Mouse (Mus musculus): ENCODE results near the gene Slc12a3. TPM values are rescaled to one million over a fixed set of nuclear protein-coding genes. Genes with fewer than 3 reads are reported as not detected.

Slc12a3 gene
- total RNA-seq, 2 experiments from 2014 or later: 0.28 to 0.59 TPM

DNA sequence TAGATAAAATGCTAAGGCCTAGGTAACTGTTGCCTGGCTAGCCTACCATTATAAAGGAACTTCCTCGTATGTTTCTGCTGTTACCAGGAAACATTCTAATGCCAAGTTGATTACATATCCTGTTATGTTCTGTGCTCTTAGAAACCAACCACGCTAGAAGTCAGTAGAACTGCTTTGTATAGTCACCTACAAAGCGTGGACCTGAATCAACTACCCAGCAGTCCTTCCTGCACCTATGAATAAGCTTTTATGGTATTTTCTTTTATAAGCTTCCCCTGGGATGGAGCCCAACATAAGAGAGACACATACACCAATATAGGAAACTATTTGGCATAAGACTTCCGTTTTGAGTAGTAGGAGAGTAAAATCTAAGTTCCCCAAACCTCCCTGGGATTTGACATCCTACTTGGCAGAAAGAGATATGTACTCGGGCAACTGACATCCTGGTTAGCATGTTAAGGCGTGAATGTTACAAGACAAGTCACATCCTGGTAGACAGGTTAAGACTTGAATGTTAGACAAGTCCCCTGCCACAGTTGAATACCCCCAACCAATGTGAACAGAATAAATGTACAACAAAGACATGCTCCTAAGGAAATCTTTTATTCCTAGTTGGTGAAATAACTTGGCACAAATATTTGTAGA is 44.1 kb downstream of the Slc12a3 start:
- DNase-seq (ENCODE audit: low spot score in 2 of 2): no peak

DNA sequence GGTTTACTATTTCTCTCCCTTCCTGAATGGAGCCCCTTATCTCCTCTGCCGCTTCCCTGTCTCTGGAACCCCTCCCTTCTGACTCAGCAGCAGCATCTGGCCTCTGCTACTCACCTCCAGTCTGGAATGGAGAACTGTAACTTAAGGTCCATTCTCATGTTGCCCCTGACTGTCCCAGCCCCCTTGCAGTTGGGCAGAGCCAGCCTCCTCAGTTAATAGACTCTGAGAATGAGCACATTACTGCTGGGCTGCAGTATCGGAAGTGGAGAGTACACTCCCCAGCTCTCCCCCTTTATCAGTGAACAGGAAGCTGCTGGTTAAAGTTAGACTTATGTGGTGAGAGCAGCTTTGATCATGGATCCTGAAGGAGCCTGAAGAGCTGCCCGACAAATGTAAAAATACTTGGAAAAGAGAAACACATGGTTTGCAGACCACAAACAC is 46.6 kb downstream of the Slc12a3 start:
- no peak for DNase-seq (ENCODE audit: low spot score in 2 of 2)

DNA sequence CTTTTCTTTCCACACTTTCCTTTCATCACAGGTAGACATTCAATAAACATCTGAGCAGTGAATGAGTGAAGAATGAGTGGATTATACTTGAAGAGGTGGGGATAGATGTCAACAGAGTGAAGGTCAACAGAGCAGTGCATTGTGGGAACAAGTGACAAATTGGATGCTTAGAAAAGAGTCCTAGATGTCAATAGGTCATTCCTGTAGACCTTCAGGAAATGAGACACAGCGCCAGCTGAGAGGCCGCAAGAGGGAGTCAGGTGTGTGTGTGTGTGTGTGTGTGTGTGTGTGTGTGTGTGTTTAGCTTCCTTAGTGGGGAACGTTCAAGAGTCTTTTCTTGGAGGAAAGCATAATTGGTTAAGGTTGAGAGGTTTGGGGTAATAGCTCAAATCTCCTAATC is 47.2 kb downstream of the Slc12a3 start:
- no peak for DNase-seq (ENCODE audit: low spot score in 2 of 2)

DNA sequence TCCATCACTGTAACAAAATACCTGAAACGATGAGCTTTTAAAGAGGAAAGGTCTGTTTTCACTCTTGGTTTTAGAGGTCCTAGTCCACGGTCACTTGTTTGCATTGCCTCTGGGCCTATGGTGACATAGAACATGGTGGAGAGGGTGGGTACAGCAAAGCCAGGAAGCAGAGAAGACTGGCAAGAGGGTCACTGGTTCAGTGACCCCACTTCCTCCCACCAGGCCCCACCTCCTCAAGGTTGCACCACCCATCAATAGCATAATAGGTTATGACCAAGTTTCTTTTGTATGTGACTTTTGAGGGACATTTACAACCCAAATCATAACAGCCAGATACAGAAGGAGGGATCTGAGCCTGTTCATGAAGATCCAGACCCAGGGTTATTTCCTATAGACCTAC is 47.6 kb downstream of the Slc12a3 start:
- no peak for DNase-seq (ENCODE audit: low spot score in 2 of 2)

DNA sequence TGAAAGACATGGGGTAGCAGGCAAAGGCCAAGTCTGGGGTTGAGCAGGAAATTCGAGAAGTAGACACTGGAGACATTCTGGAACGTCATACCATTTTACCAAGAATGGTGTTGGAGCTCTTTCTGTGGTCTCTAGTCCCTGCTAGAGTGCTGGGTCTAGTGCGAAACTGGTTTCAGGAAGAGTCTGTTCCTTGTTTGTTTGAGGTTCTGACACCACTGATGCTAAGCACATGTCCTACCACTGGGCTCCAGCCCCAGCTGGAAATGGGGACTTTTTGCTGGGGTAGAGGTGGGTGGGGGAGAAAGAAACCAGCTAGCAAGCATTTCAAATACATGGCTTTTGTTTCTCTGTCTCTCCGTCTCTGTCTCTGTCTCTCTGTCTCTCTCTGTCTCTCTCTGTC is 48.0 kb downstream of the Slc12a3 start:
- DNase-seq (ENCODE audit: low spot score in 2 of 2): no peak

DNA sequence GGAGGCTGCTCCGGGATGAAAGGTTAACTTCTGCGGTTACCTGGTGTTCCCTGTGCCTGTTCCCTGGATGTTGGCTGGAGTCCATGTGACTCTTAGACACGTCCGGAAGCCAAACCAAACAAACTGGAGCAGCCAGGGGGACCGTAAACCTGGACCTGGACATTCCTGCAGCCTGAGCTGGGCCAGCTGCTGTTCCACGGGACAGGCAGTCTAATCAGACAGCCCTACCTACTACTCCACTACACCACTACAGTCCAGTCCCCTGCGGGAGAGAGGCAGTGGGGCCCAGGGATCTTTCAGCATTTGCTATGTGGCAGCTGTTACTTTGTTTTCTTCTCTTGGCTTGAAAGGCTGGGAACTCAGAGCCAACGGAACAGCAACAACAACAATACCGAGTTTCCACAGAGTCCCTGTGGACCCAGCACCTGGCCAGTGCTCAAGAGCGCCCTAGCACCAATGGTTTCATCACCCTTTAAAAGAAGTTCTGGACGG is 48.8 kb downstream of the Slc12a3 start:
- no peak for DNase-seq (ENCODE audit: low spot score in 2 of 2)

DNA sequence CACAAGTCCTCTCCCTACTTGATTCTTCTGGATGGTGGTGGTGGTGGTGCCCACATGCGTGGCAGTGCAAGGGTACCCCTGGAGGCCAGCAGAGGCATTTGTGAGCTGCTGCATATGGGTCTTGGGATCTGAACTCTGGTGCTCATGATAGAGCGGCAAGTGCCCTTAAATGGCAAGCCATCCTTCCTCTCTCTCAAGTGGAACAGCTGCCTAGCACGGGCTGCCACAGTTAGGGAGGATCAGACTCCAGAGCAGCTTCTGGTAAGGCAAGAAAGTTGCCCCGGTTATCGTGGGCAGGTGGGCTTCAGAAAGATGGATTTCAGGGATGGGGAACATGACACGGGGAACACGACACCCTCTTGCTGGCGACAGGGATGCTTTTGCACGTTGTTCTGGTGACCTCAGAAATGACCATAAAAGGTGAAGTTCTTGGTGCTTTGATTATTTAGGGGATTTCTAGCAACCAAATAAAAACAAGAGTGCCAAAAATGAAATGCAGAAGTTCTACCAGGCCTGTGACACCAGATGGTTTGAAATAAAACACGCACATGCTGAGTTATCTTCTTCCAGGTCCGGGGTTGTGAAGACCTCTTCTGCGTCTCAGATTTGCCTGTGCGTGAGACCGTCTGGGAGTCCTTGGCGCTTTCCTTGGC is 49.9 kb downstream of the Slc12a3 start:
- no peak for DNase-seq (ENCODE audit: low spot score in 2 of 2)

DNA sequence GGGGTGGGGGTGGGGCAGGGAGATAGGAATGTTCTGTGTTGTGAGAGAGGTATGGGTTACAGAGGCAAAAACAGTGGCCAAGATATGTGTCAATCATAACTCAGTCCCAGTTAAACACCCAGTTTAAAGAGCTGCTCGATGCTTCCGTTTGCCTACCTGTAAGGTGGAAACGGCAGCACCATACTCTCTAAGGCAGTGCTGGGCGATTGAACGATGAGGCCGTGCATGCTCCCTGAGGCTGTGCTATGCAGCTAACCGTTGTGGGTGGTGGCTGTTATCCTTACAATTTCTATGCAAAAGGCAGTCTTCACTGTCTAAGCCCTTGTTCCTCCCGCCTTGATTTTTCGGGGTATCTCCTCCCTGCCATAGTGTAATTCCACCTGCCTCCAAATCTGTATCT is 50.7 kb downstream of the Slc12a3 start:
- no peak for DNase-seq (ENCODE audit: low spot score in 2 of 2)

DNA sequence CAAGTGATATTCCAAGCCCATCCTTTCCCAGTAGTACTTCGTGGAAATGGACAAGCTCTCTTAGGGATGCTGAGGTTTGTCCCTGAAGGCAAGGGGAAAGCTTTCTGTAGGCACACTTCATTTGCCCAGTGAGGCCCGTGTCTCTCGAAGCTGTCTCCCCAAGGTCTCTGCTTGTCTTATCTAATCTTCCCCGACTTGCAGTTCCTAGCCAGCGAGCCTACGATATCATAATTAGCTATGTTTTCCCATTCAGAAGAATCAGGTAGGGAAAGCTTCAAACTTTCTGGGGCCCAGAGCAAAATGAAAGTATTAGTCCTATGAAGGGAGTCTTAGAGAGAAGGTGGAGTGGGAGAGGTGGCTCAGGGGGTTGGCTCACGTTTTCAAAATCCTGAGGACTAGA is 55.2 kb downstream of the Slc12a3 start:
- no peak for DNase-seq (ENCODE audit: low spot score in 2 of 2)

DNA sequence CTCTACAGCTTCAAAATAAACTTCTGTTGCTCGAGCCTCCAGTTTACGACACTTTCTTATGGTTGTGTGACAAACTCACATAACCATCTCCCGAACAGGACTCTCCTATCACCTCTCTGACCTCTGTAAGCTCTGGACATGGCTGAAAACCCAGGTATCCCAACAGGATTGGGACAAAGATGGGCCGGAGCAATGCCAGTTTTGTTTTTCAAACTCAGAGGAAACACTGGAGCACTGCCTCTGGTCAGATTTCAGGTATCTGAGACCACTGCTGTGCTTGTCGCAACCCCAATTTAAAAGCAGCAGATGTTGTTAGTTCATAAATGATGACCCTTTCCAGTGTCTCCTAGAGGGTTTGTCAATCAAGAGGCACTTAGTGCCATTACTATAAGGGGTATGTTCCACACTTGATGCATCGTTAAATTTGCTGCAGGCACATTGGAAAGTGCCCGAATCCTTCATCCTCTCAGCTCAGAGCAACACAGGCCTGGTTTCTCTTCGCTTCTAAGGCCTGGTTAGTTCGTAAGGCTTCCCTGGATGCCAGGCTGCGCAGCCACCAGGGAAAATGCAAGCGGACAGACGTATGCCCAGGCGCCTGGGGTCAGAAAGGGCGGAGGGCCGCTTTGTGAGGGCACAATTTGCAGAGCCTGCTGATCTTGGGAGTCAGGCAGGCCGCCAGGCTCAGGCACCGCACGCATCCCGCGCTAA is 56.7 kb downstream of the Slc12a3 start:
- DNase-seq (ENCODE audit: low spot score in 2 of 2): no peak

DNA sequence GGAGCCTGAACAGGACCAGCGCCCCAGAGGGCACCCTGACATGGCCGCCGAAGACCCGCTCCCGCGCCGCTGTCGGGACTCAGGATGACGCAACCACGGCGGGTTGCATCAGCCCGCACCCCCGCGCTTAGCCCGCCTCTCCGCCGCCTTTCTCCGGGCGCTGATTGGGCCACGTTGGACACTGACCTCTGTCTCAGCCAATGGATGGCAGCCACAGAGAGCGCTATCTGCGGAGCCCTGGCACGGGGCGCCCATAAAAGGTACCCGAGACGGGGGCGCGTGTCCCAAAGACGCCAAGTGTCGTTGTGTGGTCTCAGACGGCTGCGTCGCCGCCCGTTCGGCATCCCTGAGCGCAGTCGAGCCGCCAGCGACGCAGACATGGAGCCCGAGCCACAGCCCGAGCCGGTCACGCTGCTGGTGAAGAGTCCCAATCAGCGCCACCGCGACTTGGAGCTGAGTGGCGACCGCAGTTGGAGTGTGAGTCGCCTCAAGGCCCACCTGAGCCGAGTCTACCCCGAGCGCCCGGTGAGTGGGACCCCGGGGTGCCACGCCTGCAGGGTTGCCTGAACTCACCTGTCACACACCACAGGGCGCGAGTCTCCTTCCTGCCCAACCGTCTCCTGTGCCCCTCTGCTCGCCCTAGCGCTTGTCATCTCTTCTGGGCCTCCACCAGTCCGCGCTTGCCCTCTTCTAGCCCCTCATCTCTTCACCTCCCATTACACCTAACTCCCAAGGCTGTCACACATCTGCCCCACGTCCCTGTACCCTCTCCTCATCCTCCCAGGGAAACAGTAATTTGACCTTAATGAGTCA is 57.4 kb downstream of the Slc12a3 start, which contains the start of gene Herpud1:
Herpud1 (plus strand) TSS at position 225 of the 813 bp plus-strand sequence.
- peak; percentile 99 for DNase-seq (ENCODE audit: low spot score in 2 of 2)

DNA sequence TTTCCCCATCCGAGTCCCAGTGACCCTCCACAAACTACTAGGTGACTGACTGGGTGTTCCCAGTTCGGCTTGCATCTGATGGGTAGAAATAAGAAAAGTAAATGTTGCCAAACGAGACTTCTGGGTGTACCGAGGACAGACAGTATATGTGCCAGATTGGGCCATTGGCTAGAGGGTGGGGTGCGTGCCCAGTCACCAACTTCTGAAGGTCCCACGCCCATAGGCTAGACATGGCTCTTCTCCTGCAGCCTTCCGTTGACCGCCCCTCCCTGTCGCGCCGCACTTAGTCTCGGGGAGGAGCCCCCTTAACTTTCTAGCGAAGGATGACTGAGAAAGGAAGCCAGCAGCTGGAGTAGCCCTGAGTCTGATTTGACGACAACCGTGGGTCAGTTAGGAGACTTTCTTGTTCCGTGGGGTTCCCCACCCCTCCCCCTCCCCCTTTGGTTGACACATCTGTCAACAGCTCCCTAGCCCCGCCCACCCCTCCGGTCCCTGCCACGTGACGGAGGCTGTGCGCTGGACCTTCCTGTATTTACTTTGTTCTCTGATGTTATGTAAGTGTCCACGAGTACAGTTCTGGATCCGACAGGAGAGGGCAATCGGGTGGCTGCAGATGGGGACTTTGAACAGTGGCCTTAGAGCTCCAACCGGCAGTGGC is 58.2 kb downstream of the Slc12a3 start:
- peak; percentile 58 to 77 for DNase-seq (ENCODE audit: low spot score in 2 of 2)

DNA sequence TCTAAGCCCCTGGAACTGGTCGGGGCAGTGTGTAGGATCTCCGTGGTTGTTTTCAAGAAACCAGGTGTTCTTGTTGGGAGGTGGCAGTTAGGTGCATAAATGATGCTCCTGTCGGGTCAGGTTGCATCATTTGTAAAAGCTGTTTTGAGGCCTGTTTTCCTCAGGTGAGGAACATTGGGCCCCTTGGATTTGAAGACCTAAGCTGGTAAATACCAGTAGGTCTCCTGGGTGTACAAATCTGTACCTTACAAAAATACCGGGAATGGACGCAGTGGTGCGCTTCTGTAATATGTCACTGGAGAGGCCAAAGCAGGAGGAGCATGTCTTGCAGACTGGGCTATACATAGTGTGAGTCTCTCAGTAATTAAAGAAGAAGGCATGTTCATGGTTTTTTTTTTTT is 58.8 kb downstream of the Slc12a3 start:
- no peak for DNase-seq (ENCODE audit: low spot score in 2 of 2)

DNA sequence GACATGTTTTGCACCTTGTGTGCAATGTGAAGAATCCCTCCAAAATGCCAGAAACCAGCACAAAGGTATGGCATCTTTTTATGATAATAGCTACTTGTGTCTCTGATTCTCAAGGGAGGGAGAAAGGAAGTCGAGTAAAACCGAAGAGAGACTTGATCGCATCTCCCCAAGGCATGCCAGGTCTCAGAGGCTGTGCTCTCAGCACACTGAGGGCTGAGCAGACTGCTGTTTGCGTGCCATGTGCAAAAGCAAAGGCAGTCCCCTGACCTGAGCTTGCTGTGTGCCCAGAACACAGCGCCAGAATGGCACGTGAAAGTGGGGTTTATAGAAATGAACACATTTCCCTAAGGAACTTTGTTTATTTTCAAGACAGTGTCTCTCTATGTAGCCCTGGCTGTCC is 60.5 kb downstream of the Slc12a3 start:
- no peak for DNase-seq (ENCODE audit: low spot score in 2 of 2)

DNA sequence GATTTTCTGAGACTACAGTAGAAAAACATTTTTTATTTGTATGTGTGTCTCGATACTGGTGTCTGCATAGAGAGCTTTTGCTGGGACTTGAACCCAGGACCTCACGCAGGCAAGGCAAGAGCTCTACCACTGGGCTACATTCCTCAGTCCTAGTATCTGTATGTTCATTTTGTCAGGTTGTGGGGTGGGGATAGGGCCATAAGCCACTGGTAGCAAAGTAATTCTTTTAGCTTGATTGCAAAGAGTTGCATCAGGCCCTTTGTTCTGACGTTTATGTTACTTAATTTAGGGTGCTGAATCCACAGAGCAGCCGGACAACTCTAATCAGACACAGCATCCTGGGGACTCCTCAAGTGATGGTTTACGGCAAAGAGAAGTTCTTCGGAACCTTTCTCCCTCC is 61.4 kb downstream of the Slc12a3 start:
- no peak for DNase-seq (ENCODE audit: low spot score in 2 of 2)

DNA sequence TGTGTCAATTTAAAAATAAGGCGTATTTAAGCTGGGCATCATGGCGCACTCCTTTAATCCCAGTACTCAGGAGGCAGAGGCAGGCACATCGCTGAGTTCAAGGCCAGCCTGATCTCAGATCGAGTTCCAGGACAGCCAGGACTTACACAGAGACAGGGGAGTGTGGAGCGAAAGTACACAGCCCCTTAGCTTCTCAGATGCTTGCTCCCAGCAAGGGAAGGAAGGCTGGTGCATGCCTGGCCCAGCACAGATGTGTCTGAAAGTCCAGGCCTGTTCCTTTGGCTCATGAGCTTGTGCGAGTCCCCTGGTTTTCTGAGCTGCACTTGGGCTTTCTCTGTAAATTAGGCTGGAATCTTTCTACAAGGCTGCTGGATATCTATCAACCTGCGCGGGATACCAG is 61.9 kb downstream of the Slc12a3 start:
- DNase-seq (ENCODE audit: low spot score in 2 of 2): no peak

DNA sequence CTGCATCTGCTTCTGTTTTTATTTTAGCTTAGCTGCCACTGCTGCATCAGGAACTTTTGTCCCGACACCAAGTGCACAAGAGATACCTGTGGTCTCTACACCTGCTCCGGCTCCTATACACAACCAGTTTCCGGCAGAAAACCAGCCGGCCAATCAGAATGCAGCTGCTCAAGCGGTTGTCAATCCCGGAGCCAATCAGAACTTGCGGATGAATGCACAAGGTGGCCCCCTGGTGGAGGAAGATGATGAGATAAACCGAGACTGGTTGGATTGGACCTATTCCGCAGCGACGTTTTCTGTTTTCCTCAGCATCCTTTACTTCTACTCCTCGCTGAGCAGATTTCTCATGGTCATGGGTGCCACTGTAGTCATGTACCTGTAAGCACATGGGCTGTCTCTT is 63.1 kb downstream of the Slc12a3 start:
- peak; percentile 38 to 44 for DNase-seq (ENCODE audit: low spot score in 2 of 2)

DNA sequence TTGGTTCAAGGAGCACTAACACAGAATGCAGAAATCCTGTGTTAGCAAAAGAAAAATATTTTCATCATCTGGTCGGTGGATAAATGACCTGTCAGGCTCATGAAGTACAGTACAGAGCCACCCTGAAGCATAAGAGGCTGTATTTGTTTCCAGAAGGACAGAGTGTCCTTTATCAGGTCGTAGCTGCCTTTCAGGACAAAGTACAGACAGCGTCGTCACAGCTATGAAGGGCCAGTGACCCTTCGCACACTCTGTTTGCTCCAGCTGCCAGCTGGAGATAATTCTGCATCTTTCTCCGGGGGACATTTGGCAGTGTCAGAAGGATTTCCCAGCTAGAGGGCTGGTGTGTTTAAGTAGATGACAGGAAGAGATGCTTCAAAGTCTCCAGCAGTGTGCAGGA is 63.6 kb downstream of the Slc12a3 start:
- DNase-seq (ENCODE audit: low spot score in 2 of 2): no peak

DNA sequence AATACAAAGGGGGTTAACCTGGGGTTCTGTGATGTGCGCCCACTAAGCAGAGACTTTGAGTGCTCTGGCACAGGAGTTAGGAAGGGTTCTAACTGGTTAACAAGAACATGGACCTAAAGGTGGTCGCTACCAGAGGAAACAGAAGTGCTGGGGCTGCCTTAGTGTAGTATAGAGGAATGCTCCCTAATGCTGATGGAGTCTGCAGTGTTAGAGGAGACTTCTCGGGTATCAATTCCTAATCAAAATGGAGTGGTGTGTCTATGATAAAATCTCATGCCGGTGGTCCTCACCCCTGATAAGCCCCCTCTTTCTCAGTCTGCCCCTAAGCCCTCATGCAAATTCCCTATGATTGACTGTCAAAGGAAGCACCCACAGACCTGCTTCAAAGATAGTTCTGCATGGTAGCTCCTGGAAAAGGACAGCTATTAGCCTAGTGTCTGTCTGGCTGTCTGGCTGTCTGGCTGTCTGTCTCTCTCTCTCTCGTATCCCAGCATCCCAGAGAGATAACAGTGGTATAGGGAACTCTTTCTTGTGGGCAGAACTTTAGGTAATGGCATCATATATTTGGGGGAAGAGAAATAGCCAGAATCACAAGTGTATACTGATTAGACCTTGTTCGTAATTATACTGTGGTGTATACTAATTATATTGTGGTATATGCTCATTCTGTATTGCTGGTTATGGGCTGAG is 67.0 kb downstream of the Slc12a3 start:
- no peak for DNase-seq (ENCODE audit: low spot score in 2 of 2)

DNA sequence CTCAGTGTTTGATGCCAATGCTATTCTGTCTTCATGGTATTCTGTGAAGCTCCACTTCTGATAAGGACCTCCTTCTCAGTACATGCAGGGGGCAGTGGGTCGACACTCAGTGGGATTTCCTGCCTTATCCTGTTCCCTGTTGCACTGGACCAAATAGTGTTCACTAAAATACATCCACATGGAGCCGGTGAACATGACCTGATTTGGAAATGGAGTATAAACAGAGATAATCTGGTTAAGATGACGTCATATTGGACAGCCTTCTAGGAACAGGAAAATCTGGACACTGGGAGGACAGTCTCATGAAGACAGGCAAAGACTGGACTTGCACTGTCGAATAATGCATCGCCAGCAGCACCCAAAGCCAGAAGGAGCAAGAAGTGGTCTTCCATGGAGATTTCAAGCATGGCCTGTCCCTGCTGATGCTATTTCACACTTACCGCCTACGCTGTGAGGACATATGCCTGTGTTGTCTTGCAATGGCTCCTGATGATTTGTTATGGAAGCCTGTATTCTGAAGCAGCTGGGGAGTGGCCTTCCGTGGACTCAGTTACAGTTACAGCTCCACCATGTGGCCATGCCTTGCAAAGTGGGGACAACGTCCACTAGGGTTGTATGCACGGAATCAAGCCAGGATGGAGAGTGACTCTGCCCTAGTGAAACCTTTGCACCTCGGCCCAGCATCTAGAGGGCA is 68.1 kb downstream of the Slc12a3 start:
- peak; percentile 46 to 50 for DNase-seq (ENCODE audit: low spot score in 2 of 2)

All from left cerebral cortex, adult 18-20 months (tissue).